Mouse (Mus musculus) telencephalon, adult 2 months (tissue): ENCODE data around the gene Samsn1.

Experiments
- DNase-seq: peaks from one replicate; pipeline ENCODE4 v3.0.0-alpha.2; 2011; ENCODE audit warnings: low read depth, low spot score

Samsn1 gene

GRCm38 (mm10) chr16:76022181-76022580 is at the start of gene Samsn1:
TSS of gene Samsn1 (minus strand) at chr16:76022281.
- DNase-seq, result no peak

DNA sequence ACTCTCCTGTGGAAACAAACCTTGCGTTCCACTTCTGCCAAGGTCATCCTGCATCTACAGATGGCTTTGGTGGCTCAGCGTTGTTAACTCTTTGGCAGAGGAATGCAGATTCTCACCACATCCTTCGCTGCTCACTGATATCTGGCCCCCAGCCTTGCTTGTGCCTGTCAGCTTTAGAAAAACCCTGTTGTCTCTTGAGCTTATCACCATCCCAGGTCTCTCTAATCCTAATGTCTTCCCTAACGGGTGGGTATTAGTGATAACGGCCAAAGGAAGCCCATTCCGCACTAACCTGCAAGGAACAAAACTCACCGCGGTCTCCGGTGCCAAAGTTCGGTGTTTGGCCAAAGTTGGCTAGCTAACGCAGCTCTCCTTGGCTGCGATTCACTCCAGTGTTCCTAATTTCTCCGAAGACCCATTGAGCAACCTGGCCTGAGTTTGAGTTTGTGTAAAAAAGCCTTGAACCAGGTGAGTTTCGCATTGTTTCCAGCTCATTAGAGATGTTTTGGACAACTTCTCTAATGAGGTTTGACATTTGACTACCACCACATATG is 44.1 kb upstream of the Samsn1 start:
- DNase-seq, result no peak

DNA sequence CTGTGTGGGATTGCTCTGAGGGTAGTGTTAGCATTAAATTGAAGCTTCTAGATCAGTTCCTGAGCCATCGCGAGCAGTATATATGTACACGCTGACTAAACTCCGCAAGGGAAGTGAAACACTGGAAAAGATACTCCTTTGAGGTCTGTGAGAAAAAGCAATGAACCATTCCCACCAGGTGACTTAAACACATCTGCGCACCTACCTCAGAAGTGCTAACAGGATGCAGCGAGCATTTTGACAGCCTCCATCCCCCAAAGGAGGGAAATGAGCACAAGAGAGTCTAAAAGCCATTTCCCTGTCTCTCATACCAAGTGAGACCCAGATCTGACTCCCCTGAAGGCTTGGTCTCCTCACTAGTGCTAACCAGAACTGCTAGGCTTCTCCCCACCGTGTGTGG is 32.9 kb upstream of the Samsn1 start:
- DNase-seq, result no peak

- no peak for DNase-seq
These were observed 32.0 kb upstream of the Samsn1 start for GRCm38 (mm10) chr16:76054079-76054478.

DNA sequence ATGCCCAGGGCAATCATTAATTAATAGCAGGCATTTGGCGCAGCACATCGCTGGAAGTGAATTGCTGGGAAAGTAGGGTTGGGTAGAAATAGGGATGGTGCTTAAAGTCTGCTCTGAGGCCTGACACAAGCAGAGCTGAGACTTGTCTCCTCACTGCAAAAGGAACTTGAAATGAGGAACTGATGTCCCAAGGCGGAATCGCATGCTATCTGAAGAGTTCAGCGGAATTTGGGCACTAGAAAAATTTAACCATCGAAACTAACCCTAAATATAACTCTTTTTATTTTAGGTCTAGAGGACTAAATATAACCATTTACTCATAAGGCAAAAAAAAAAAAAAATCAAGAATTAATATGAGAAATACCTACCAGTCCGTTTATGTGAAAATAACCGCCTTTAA is 31.5 kb upstream of the Samsn1 start:
- DNase-seq, result peak; percentile 21

- DNase-seq, result no peak
These were observed 25.0 kb upstream of the Samsn1 start for GRCm38 (mm10) chr16:76047066-76047465.

- no peak for DNase-seq
These were observed 18.4 kb upstream of the Samsn1 start for GRCm38 (mm10) chr16:76040319-76040945.

GRCm38 (mm10) chr16:76019164-76019563 is 2.9 kb downstream of the Samsn1 start:
- DNase-seq, result no peak

GRCm38 (mm10) chr16:76003812-76004389 is 18.2 kb downstream of the Samsn1 start:
- no peak for DNase-seq

GRCm38 (mm10) chr16:76002870-76003572 is 19.1 kb downstream of the Samsn1 start:
- DNase-seq, result no peak

DNA sequence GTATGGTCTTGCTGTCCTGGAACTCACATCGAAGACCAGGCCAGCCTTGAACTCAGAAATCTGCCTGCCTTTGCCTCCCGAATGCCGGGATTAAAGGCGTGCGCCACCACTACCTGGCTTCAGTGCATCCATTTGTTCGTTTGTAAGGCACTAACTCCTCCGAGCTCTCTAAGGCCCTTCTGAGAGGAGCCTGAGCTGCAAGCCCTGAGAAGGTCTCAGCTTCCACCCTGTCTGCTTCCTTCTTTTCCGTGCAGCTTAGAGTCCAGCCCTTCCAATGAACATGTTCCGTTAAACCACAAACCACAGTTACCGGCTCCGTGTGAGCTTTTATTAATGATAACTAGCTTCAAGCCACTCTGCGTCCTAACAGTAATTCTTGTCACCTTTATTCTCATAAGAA is 19.8 kb downstream of the Samsn1 start:
- no peak for DNase-seq

DNA sequence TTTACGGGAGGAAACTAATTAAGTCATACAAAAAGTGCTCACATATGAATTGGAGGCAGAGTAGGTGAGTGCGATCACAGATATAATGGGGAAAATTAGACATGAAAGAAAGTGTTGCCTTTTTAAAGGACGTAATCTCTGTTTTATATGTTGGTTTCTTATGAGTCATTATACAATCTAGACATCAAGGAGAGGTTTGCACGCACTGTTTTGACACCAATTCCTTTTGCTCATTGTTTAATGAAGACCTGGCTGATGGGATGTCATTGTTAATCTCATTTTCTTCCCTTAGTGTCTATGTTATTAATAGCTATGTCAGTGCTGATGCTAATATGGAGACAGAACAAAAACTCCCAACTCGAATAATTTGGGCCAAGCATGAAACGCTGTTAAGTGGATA is 20.3 kb downstream of the Samsn1 start:
- no peak for DNase-seq

- DNase-seq, result no peak
These were observed 22.0 kb downstream of the Samsn1 start for GRCm38 (mm10) chr16:76000127-76000526.

GRCm38 (mm10) chr16:75990173-75990572 is 31.9 kb downstream of the Samsn1 start:
- no peak for DNase-seq

GRCm38 (mm10) chr16:75983831-75984230 is 38.2 kb downstream of the Samsn1 start:
- DNase-seq, result no peak

DNA sequence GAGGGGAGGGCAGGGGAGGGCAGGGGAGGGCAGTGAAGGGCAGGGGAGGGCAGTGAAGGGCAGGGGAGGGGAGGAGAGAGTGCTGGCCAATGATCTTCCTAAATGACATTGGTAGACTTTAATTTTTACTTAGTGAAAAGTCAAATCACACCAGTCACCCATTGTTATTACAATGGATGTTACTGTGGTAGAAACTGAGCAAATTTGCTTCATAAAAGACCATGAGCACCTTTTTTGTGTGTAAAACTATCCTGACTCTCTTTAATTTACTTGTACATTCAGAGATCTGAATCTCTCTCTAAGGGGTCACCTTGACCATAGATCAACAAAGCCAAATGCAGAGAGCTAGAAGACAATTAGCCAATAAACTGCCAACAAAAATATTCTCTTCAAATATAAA is 42.7 kb downstream of the Samsn1 start:
- no peak for DNase-seq

GRCm38 (mm10) chr16:75977798-75978197 is 44.3 kb downstream of the Samsn1 start:
- no peak for DNase-seq

DNA sequence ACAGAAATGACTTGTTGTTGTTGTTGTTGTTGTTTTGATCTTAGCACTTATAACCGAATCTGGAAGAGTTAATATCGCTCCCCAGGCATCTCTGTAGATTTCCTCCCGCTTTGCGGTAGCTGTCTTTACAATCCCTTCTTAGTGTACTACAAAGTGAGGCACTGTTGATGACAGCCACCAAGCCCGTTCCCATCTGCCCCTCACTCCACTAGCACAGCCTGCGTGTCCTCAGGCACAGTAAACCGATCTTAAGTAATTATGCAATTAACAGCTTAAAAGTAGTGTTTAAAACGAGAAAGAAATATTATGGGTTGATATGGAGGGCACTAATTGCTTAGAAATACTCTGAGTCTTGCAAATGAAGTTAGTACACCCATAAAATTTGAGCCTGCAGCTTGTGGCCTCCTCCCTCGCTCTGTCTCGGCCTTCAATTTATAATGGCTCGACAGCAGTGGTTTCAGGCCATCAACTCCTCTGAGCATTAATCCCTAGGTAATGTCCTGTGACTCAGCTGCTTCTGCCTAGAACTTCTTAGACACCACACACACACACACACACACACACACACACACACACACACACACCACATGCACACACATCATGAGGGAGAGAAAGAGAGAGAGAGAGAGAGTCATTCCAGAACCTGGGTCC is 46.3 kb downstream of the Samsn1 start:
- no peak for DNase-seq

DNA sequence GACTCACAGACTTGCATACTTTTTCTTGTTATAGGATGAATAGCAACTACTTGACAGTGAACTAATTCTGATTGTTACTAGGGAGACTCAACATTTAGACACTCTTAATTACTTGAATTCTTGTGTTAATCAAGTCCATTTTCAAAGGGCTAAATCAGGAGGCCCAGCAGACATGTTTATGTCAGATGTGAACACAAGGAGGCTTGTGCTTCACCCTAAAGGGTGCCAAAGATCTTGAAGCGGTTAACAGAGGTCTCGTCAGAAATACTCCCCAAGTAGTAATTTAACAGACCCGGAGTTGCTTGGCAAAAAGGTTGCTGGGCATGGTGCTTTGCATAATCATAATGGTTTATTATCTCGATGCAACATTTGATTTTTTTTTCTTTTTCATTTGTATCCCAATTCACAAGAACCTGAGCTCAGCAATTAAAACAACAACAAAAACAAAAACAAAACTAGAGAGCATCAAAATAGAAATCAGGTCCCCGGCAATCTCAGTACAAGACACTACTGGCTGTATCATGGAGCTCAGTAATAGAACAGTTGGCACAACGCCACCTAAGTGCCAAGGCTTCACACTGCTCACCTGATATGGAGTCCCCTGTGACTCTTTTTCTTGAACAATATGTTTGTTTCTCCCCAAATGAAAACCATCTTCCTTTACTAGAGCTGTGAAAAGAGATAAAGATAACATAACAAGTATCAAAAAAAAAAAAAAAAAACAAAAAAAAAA is 51.6 kb downstream of the Samsn1 start:
- no peak for DNase-seq

GRCm38 (mm10) chr16:75962021-75962420 is 60.1 kb downstream of the Samsn1 start:
- DNase-seq, result no peak

DNA sequence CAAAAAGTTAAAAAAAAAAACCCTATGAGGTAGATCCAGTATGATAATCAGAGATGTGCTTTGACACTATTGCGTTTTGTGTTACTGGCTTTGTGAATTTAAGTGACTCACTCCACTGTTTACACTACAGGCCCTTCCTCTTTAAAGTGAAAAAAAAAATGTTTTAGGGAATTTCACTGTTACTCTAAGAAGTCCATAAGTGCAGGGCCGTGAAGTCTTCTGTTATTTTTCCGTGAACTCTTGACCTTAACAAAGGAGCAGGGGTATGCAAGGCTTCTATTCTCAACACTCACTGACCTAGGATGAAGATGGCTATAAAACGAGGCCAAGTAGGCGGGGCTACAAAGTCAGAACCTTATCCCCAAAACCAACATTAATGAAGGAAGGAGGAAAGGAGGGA is 60.6 kb downstream of the Samsn1 start:
- no peak for DNase-seq

GRCm38 (mm10) chr16:75961036-75961435 is 61.0 kb downstream of the Samsn1 start:
- DNase-seq, result no peak
